Mouse (Mus musculus): ENCODE measurements around the gene Gramd1a.

Gramd1a gene

DNA sequence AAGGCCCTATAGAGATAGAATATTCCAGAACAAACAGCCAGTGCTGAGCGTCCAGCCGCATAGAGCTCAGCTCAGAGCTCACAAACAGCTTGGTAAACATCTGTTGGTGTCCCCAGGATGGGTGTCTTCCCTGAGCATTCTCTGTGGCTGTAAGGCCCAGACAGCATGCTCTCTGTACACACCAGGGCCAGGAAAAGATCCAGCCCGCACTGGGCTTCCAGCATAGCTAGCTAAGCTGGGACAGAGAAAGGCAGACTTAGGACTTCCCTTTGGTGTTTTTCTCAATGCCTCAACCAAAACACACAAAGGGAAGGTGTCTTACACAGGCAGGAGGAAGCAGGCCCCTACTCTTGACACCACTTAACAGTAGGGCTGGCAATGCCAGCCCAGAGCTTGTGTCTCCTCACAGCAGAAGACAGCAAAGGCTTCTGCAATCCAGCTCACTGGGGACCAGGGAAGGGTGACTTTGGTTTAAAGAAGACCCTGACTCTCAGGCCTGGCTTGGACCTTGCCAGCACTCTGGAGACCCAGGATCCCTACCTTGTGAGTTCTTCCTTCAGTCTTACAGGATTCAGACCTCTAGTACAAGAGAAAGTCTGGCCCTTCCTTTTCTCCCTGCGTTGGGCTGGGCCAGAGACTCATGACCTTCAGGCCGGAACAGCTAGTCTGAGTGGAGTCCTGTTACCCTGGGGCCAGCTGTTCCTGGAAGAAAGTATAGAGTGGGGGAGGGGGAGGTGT lies at the start of gene Gramd1a:
Gene Gramd1a, minus strand, starts transcription at position 601 of the 738 bp plus-strand sequence.
- in situ Hi-C loops (cut with MboI, MseI): no loop called here

DNA sequence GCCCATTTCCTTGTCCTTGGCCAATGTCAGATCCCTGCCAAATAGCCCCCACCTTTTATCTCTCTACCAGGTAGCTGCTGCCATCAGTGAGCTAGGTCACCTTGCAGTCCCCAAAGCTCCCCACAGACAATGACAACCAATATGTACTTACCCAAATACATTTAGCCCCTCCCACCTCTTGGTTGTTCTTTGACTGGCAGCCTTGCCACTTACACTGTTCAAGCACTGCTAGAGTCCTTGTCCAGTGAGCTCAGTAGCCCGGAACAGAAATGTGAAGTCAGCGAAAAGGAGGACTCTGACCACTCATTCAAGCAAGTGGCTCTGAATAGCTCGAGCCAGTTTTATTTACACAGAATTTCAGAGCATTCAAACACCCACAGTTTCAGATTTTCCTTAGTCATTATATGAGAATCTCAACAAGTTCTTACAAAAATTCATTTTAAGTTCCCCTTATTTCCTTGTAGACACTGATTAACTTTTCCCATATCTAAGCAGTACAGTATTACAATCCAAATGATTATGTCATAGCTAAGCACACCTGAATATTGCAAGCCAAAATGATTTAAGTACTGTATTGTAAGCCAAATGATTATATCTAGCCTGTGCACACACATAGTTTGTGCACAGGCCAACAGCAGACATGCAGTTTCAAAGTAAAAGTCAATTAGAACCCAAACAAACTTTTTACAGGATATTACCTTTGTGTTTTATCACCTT lies 40.1 kb upstream of the Gramd1a start:
- in situ Hi-C loops (cut with MboI, MseI): no loop called here

DNA sequence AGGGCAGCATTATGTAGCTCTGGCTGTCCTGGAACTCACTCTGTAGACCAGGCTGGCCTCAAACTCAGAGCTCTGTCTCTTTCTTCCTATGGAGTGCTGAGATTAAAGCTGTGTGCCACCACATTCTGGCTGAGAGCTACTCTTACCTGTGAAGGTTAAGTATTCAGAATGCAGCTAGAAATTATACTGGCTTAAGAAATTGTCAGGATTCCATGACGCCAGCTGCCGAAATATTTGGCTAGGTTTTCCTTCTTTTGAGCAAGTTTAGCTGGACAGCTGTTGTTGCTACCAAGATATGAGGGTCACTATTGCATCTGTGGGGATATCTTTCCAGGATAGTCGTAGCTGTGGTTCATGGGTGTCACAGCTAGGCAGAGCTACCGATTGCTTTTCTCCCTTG lies 29.0 kb upstream of the Gramd1a start:
- in situ Hi-C loops (cut with MboI, MseI): no loop called here

DNA sequence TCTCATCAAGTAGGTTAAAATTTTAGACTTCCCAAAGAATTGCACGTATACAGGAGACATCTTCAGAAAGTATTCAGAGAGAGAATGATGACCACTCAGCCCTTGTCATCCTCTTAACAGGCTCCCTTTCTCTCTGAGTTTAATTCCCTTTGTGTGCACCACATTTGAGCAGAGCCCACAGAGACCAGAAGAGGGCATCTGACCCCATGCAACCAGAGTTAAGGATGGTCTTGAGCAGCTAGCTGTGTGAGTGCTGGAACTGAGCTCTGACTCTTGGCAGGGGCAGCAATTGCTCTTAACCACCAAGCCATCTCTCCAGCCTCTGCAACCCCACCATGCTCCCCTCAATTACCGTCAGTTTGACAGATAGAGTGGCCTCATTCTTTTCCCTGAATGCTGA lies 27.2 kb upstream of the Gramd1a start:
- in situ Hi-C loops (cut with MboI, MseI): no loop called here

DNA sequence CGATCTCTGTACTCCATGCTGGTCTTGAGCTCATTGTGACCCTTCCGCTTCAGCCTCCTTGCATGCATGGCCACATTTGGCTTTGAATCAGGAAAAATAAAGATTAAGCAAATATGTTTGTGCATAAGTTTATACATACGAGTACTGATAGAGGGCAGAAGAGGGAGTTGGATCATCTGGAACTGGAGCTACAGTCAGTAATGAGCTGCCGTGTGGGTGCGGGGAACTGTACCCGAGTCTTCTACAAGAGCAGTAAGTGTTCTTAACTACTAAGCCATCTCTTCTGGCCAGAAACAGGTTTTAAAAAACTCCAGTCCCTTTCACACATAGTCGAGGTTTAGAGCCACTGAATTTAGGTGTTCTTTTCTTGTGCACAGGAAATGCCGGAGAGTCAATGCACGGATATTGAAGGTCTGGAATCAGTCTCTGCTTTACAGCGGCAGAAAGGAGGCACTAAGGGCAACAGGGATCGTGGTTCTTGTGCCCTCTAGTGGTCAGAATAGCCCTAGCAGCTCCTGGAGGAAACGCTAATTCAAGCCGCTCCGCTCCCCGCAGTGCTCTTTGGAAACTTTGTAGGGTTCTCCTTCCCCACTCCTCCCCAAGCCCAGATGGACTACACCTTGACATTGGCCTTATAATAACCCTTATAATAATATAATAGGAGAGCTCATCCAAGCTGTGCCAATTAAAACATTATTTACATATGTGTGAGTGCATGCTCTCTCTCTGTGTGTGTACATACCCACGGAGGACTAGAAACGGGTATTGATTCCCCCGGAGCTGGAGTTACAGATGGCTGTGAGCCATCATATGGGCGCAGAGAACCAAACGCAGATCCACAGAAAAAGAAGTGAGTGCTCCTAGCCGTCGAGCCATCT lies 21.4 kb upstream of the Gramd1a start:
- in situ Hi-C loops (cut with MboI, MseI): loop anchor here (5.0 kb wide), 2 partner anchors 40 to 130 kb away; no protein-coding TSS in a partner anchor

DNA sequence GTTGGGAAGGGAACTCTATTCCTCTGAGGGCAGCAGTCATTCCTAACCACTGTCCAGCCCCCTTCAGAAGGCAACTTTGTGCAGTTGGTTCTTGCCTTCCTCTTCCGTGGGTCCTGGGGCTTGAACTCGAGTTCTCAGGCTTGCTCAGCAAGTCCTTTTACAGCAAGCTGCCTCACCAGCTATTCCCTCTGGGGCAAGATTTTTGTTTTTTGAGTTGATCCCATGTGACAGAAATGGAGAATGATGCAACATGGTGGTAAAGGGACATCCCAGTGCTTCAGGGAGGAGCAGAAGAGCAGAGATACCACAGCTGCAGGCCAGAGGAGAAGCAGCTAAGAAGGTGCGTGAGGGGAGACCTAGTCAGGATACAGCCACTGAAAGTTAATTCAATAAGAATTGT lies 19.4 kb upstream of the Gramd1a start:
- in situ Hi-C loops (cut with MboI, MseI): loop anchor here (5.0 kb wide), 2 partner anchors 38 to 128 kb away; no protein-coding TSS in a partner anchor

DNA sequence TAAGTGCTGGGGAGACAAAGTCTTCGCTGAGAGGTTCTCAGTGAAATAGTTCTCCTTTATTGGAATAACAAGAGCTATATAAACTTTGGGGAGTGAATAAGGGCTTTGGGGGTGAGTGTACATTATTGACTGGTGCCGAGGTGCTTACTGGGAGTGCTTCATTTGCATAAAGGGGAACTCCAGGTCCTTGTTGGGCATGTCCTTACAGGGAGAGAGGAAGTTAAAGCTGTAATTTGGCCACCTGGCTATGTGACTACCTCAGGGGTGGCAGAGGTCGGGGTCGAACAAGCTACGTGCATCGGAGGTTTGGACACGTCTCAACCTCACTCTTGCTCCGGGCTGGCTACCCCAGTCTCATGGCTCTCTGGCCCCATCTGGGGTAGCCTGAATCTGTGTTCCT lies 18.8 kb upstream of the Gramd1a start:
- in situ Hi-C loops (cut with MboI, MseI): no loop called here

DNA sequence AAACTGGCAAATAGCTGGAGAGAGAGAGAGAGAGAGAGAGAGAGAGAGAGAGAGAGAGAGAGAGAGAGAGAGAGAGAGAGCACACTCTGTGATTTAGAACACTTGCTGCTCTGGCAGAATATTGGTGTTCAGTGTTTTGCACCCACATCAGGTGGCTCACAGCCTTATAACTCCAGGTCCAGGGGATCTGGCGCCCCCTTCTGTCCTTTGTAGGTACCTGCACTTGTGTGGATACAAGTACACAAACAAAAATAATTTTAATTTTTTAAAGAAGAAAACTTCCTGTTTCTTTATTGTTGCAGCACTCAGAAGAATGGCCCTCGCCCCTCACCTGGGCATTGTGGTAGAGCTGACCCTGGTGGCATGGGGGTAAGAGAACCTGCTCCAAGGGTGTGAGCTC lies 16.5 kb upstream of the Gramd1a start:
- in situ Hi-C loops (cut with MboI, MseI): no loop called here

DNA sequence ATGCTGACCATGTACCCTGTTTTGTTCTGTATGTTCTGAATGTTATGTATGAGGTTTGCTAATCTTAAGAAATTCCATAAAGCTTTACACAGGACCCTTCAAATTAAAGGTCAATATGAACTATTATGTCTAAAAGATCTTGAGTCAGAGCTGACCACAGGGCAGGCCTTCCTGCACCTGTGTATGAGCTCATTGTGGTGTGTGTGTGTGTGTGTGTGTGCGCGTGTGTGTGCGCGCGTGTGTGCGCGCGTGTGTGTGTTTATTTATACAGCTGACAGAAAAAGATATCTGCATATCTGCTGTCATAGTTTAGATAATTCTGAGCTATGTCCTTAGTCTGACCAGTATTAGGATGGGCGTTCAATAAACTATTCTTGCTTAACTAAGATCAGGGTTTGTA lies 14.8 kb upstream of the Gramd1a start:
- in situ Hi-C loops (cut with MboI, MseI): no loop called here

DNA sequence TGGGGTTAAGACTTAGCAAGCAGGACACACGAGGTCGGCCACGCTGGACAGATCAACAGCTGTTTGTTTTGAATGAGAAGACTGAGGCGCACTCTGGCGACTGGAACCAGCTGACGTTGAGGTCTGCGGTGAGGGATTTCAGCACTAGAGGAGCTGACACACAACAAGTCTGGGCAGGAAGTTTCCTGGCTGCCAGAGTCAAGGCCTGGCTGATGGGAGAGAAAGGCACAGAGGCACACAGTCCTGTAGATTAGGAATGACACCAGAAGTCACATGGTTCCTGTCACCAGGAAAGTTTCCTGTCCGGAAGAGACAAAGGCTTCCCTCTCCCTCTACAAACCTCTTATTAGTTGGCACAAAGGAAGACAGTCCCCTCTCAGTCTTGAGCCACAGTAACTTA lies 12.7 kb upstream of the Gramd1a start:
- in situ Hi-C loops (cut with MboI, MseI): no loop called here

DNA sequence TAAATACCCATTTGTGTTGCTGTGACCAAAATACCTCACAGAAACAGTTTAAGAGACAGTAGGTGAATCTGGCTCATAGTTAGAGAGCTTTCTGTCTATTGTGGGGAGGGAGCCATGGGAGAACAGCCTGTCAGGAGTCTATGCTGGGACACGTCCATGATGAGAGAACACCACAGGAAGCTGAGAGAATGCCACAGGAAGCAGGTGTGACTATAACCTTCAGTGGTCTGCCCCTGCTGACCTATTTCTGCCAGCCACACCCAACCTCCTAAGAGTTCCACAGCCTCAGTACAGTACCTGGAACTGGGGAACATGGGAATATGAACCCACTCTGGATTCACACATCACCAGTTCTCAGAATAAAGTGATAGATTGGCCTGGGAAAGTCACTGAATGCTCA lies 9.1 kb upstream of the Gramd1a start:
- in situ Hi-C loops (cut with MboI, MseI): no loop called here

DNA sequence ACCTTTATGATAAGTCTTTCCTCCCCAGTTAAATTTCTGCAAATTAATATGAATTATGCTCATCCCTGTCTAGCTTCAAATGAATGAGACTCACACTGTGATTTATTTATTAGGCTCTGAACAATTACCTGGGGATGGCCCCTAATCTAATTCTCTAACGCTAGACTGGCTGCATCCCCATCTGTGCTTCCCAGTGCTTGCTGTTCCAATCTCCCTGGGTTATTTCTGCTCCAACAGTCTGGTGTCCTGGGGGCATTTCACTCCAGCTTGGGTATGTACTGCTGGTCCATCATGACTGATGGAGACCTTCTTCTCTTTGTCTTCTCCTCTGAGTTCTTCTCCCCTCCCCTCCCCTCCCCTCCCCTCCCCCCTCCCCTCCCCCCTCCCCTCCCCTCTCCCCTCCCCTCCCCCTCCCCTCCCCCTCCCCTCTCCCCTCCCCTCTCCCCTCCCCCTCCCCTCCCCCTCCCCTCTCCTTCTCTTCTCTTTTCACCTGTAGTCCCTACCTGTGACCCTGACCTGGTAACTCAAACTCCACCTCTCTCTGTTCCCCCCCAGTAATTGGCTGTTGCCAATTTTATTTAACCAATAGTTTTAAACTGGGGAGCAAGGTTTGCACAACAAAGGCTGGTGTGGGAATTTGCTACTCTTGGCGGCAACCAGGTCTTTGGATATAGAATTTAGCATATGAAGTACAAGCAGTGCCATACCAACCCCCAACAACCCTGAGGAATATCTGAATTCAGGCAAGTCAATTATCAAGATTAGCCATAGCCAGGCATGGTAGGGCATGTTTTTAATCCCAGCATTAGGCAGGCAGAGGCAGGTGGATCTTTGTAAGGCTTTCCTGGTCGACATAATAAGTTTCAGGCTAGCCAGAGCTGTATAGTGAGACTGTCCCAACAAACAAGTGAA lies 8.2 kb upstream of the Gramd1a start:
- in situ Hi-C loops (cut with MboI, MseI): no loop called here

DNA sequence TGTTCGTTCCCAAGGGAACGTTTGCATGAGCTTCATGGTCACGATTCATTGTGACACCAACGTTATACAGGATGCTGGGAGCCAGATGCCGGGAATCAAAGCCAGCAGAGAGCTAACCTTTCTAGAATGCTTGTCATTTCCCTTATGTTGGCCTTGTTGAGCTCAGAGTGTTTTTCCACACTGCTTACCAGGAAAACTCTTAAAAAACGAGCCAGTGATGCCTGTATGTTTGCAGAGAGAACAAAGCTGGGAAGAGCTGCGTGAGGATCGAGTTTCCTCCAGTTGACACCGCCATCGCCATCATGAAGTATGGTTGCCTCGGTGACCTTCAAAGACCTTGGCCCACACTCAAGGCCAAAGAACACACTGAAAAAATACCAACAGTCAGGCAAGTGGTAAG lies 6.6 kb upstream of the Gramd1a start:
- in situ Hi-C loops (cut with MboI, MseI): no loop called here

DNA sequence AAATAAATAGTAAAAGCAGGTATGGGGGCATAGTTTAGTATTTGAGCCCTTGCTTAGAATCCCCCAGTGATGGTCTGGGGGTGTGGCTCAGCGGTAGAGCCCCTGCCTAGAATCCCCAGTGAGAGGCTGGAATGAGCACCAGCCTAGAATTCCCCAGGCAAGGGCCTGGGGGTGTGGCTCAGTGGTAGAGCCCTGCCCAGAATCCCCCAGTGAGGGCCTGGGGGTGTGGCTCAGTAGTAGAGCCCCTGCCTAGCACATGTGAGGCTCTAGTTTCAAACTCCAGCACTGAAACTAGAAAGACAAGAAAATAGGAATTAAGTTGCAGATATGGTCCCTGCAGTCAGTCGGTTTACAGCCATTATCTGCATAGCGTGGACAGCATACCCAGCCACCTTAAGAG lies 6.1 kb upstream of the Gramd1a start:
- in situ Hi-C loops (cut with MboI, MseI): no loop called here

DNA sequence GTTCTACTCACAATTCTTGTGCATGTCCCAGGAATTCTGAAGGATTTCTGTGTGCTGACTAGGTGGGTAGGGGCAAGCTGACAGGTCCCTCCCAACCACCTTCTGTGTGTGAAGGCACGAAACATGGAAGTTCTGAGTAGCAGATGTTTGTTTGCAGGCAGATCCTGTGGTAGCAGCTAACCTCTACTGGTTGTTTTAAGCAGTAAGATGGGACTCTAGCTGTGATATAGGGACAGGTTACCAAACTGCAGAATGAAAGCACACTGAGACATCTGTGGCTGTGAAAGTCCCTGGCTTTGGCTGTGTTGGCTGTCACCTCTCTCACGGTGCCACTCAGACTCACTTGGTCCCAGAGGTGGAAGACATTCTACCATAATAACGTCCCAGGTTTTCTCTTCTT lies 5.5 kb upstream of the Gramd1a start:
- in situ Hi-C loops (cut with MboI, MseI): no loop called here

DNA sequence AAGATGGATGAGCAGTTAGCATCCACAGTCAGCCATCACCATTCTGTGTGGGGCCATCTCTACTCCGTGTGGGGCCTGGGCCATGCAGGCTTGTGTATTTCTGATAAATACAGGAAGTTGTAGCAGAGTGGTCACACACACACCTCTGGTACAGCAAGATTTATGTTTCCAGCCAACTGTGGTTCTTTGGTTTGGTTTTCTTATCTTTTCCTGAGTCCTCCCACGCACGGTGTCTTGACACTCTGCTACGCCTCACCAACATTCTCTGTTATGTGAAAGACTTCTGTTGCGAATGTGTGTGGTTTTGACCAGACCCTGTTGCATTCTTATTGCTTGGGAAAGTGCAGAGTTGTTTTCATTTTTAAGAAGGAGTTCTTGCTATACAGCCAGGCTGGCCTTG lies 5.1 kb upstream of the Gramd1a start:
- in situ Hi-C loops (cut with MboI, MseI): no loop called here

DNA sequence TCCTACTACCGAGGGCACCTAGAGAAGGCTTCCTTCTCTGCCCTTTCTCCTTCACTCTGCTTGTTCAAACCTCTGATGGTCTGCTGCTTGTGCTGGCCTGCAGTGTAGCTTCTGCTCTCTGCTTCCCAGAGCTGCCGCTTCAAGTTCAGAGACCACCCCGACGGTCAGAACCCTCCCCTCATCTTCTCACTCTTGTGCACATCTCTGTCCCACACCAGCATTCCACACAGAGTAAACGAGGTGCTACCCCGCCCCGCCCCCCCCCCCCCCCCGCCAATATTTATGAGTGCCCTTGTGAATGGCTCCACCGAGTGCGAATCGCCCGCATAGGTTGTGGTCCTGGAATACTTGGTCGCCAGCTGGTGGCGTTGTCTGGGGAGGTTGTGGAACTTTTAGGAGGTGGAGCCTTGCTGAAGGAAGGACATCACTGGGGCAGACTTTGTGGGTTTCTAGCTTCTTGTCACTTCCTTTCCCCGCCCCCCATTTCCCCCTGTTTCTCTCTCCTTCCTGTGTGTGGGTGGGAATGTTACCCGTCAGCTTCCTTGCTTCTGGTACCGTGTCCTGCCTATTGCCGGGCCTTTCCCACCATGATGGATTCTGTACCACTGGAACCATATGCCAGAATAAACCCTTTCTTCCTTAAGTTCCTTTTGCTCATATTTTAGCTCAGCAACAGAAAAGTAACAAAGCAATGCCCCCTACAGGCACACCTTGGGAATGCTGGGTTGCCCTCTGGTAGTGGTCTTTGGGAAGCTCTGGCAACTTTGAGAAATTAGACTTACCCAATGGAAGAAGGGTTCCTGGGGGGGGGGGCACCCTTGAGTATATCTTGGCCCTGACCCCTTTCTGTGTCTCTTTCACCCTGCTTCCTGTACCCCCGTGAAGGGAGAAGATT lies 585 bp upstream of the Gramd1a start:
- in situ Hi-C loops (cut with MboI, MseI): no loop called here

DNA sequence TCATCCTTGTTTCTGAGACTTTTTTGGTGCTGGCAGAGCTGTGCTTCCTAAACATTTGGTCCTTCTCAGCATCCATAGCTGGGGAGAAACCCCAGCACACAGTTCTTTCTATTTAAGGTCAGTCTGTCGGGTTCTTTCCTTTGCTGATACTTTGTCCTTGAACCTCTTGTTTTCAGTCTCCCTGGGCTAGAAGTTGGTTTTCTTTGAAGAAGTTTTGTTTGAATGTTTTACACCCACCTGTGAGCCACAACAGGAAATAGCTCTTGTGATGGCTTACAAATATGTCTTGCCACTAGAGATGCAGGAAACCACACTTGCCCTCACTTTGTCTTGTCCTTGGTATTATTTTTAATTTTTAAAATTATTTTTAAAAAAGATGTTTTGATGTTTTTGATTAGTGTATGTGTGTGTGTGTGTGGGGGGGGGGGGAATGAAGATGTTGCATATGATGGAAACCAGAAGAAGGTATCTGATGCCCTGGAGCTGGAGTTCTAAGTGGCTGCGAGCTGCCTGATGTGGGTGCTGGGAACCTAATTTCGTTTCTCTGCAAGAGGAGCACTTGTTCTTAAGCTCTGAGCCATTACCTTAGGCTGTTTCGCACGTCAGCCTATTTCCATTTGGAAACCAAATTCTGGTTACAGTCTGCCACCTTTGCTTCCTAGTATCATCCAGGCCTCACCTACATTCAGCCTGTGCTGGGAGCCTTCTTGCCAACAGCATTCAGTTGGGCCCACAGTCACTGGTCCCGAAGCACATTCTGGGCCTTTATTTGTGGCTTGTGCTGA lies 2.0 kb downstream of the Gramd1a start:
- in situ Hi-C loops (cut with MboI, MseI): no loop called here
